Mouse (Mus musculus): ENCODE measurements at regions not wholly inside any gene's neighbourhood (a gene's known extent, or its start where the extent isn't known, plus 50 kb on each side); places are given as distances from the start of the nearest gene placed in this dataset.
"Not testable (repeated sequence)": the region's sequence is repeated elsewhere in the genome, so short reads cannot be mapped to it uniquely, and the experiment has no call there.

DNA sequence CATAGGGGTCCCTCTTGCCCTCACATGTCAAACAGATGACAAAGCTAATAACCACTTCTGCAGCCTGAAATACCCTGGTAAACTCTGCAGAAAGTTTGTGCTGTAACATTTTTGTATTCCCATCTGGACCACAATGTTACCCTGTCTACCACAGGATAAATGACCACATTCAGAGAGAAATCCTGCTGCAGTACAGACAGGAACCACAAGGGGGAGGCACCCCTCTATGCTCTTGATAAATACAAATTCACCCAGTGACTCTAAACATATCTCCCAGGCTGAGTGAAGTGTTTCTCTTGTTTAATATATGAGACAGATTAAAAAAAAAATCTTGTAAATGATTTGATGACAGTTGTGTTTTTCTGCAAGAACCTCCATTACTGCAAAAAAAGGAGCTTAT, 853.6 kb upstream of the Olfr1507 start:
- H3K27me3 ChIP-seq; H3K4me1 ChIP-seq; H3K36me3 ChIP-seq; H3K4me3 ChIP-seq; H3K9me3 ChIP-seq; ATAC-seq (ENCODE audit: low FRiP score, low read depth); H3K9ac ChIP-seq; H3K4me2 ChIP-seq (replicated peaks); H3K27ac ChIP-seq: not testable (repeated sequence)

DNA sequence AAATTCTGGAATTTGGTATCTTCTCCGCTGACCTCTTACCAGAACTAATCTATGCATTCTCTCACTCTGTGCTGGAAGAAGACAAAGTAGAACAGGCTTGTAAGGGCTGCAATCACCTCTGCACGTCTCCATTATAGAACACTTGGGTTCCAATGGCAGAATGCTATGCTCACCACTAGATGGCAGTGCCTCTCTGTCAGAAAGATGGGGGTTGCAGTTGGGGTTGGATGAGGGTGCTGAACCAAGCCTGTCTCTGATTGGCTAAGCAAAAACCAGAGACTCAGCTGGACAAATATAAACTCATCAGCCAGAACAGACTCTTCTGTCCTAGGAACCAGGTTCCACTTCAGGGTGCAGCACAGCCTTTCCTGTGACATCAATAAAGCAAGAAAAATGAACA, 850.0 kb upstream of the Olfr1507 start:
- H3K36me3 ChIP-seq; H3K9ac ChIP-seq; H3K27ac ChIP-seq; H3K4me2 ChIP-seq (replicated peaks); ATAC-seq (ENCODE audit: low FRiP score, low read depth); H3K4me3 ChIP-seq; H3K4me1 ChIP-seq; H3K27me3 ChIP-seq; H3K9me3 ChIP-seq: not testable (repeated sequence)
- WGBS, result 44% methylated on average over 2 of the region's 2 CpGs

DNA sequence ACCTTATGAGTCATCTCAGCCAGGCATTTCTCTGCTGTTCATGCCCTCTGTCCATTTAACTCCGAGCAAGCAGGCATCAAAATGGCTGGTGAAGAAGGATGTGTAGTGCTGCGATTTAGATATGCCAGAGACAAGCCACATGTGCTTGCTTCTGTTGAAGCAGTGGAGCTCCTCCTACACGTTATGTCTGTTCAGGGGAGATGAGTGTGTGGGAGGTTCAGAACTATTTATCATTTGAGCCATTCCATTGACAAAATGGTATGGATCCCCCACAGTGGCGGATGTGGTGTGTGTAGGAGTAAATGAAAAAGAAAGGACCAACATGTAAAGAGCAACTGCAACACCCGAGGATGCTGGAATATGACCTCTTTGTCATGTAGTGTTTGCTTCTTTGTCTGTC, 848.3 kb upstream of the Olfr1507 start:
- 75% methylated on average over 5 of the region's 5 CpGs for WGBS
- not testable (repeated sequence) for H3K27me3 ChIP-seq; H3K36me3 ChIP-seq; H3K4me2 ChIP-seq (replicated peaks); H3K9ac ChIP-seq; H3K9me3 ChIP-seq; H3K4me1 ChIP-seq; ATAC-seq (ENCODE audit: low FRiP score, low read depth); H3K27ac ChIP-seq; H3K4me3 ChIP-seq

DNA sequence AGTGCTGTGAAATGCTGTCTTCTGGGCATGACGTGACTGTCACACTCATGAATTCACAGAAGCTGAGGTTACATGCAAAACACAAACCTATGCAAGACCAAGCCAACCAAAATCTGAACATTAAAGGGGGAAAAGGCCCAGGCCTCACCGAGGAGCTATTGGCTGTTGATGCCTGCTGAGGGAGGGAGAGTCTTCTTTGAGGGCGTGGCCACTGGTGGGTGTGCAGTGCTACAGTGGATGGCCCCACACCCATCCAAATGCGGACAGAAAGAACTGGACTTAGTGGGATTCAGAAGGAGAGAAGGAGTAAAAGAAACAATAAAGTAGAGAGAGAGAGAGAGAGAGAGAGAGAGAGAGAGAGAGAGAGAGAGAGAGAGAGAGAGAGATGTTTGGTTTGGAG, 843.6 kb upstream of the Olfr1507 start:
- 60% methylated on average over 1 of the region's 4 CpGs for WGBS
- not testable (repeated sequence) for H3K4me2 ChIP-seq (replicated peaks); H3K4me3 ChIP-seq; H3K9me3 ChIP-seq; H3K27ac ChIP-seq; H3K9ac ChIP-seq; H3K4me1 ChIP-seq; H3K36me3 ChIP-seq; ATAC-seq (ENCODE audit: low FRiP score, low read depth); H3K27me3 ChIP-seq

DNA sequence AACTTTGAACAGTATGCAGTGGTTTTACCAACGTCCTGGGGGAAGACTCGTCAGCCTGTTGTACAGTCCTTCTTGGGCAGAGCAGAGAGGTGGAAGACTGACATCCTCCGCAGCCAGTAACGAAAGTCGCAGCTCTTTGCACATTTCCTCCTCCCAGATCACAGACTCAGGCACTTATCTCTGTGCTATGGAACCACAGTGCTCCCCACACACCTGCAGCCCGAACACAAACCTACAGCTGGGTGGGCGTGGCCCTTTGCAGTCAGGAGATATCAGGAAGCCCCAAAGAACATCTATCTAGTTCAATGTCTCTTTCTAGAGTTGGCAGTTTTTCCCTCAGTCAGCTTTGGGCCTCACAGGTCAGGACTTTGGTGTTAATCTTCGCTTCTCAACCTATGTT, 841.9 kb upstream of the Olfr1507 start:
- not testable (repeated sequence) for H3K27me3 ChIP-seq; ATAC-seq (ENCODE audit: low FRiP score, low read depth); H3K4me1 ChIP-seq; H3K36me3 ChIP-seq; H3K9me3 ChIP-seq; H3K27ac ChIP-seq; H3K9ac ChIP-seq; H3K4me3 ChIP-seq; H3K4me2 ChIP-seq (replicated peaks)
- 90% methylated on average over 3 of the region's 8 CpGs for WGBS

DNA sequence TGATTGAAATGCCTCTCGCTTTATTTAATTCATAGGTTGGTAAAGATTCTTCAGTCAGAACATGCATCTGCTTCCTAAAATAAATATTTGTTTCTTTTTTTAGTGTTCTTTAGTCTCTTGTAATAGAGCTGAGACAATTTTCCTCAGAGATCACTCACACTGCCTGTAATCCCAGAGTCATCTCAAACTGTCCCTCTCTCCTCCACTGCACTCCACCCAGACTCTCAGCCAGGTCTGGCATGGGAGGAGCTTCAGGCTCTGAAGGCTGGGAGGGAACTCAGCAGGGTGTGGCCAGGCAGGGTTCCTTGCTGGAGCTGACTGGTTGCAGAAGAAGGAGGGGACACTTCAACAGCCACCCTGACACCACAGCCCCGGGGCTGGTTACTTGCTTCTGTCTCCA, 841.2 kb upstream of the Olfr1507 start:
- H3K9me3 ChIP-seq; H3K4me3 ChIP-seq; H3K36me3 ChIP-seq; H3K4me1 ChIP-seq; H3K27ac ChIP-seq; H3K4me2 ChIP-seq (replicated peaks); H3K27me3 ChIP-seq; ATAC-seq (ENCODE audit: low FRiP score, low read depth); H3K9ac ChIP-seq: not testable (repeated sequence)
- 0% methylated on average over 1 of the region's 2 CpGs for WGBS

DNA sequence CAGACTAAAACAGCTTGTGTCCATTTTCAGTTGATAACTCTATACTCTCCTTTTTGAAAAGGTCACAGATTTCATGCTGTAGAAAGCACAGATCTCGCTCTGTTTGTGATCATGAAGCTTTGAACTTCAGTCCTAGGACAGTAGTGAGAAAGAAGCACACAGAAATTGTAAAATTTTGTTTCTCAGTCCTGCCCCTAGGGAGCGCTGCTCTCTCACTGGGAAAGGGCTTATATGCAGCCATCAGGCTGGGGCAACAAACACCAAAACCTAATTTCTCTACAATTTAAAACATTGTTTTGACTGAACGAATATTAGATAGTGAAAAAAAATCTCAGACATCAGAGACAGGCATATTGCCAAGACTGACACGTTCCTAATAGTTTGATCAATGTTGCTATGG, 838.9 kb upstream of the Olfr1507 start:
- H3K4me3 ChIP-seq; H3K4me2 ChIP-seq (replicated peaks); H3K4me1 ChIP-seq; H3K27ac ChIP-seq; H3K27me3 ChIP-seq; H3K9me3 ChIP-seq; H3K9ac ChIP-seq; H3K36me3 ChIP-seq; ATAC-seq (ENCODE audit: low FRiP score, low read depth): not testable (repeated sequence)
- no CpG with 5 or more reads among the region's 4 CpGs for WGBS

DNA sequence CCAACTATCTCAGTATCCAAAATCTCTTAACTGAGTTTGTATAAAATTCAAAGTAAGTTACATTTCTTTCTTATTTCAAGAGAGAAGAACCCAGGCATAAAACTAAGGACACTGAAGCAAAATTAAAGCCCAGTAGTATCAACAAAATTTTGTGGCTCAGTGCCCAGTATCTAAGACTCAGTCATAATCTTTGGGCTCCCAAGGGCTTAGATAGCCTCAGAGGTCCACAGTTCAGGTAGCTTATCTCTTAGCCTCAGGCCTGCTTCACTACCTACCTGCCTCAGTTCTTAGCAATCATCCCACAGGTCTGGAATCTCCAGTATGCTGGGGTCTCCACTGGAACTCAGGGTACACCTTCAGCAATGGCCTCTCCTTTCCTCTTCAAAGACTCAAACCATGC, 835.6 kb upstream of the Olfr1507 start:
- not testable (repeated sequence) for H3K9ac ChIP-seq; H3K27me3 ChIP-seq; H3K4me2 ChIP-seq (replicated peaks); H3K4me1 ChIP-seq; H3K27ac ChIP-seq; ATAC-seq (ENCODE audit: low FRiP score, low read depth); H3K9me3 ChIP-seq; H3K36me3 ChIP-seq; H3K4me3 ChIP-seq

DNA sequence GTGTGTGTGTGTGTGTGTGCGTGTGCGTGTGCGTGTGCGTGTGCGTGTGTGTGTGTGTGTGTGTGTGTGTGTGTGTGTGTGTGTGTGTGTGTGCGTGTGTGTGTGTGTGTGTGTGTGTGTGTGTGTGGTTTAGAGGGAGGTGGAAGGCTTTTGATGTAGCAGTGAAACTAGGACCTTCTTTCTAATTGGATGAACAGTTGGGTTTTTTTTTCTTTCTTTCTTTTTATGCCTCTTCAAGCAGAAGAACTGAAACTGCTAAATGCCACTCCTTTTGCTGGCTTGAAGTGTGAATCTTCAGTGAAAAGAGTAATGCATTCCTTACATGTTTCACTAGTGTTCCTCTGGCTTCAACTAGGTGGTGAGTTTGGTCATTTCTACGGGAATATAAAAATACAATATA, 828.8 kb upstream of the Olfr1507 start:
- not testable (repeated sequence) for H3K4me2 ChIP-seq (replicated peaks); H3K9ac ChIP-seq; H3K4me1 ChIP-seq; ATAC-seq (ENCODE audit: low FRiP score, low read depth); H3K9me3 ChIP-seq; H3K36me3 ChIP-seq; H3K27ac ChIP-seq; H3K4me3 ChIP-seq; H3K27me3 ChIP-seq
- no CpG with 5 or more reads among the region's 7 CpGs for WGBS

DNA sequence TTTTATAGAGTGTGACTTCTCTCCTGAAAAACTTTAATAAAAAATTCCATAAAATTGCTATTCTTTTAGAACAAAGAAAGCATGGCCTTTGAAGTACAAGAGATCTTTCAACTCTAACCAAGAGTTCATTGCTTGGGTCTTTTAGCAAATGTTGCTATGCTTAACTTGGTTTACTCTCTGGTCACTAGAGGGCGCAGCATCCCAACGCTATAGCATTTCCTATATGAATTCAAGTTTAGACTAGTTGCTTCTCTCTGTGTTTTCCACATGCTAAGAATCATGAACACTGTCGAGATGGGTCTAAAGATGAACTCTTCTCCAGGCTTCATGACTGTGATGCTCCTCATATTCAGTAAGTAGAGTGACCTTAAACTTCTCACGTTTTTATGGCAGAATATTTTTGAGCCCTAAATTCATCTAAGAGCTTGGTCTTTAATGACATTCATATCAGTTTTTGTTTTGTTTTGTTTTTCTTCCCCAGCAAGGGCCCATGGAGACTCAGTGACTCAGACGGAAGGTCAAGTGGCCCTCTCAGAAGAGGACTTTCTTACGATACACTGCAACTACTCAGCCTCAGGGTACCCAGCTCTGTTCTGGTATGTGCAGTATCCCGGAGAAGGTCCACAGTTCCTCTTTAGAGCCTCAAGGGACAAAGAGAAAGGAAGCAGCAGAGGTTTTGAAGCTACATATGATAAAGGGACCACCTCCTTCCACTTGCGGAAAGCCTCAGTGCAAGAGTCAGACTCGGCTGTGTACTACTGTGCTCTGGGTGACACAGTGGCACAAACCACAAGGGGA, 823.2 kb upstream of the Olfr1507 start:
- not testable (repeated sequence) for H3K27ac ChIP-seq; H3K9ac ChIP-seq; H3K27me3 ChIP-seq; ATAC-seq (ENCODE audit: low FRiP score, low read depth); H3K9me3 ChIP-seq; H3K4me2 ChIP-seq (replicated peaks); H3K4me3 ChIP-seq; H3K36me3 ChIP-seq; H3K4me1 ChIP-seq
- WGBS, result no CpG with 5 or more reads among the region's 9 CpGs

DNA sequence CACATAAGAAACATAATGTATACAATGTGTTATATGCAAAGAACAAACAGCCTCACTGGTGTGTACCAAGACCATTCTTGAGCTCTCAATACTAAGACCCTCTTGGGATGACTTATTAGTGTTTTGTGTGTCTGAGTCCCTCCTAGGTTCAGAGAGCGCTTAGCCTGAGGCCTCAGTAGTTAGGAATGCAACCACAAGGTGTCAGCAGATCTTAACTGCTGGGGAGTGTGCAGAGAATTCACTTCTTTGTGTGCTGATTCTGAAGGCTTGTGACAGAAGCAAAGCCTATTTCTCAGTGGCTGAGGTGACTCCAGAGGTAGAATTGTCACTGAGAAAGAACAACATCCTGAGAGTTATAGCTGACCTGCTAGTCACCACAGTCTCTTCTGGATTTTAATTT, 816.9 kb upstream of the Olfr1507 start:
- WGBS, result 35% methylated on average over 1 of the region's 1 CpGs
- not testable (repeated sequence) for ATAC-seq (ENCODE audit: low FRiP score, low read depth); H3K4me3 ChIP-seq; H3K4me2 ChIP-seq (replicated peaks); H3K9me3 ChIP-seq; H3K4me1 ChIP-seq; H3K9ac ChIP-seq; H3K36me3 ChIP-seq; H3K27me3 ChIP-seq; H3K27ac ChIP-seq

DNA sequence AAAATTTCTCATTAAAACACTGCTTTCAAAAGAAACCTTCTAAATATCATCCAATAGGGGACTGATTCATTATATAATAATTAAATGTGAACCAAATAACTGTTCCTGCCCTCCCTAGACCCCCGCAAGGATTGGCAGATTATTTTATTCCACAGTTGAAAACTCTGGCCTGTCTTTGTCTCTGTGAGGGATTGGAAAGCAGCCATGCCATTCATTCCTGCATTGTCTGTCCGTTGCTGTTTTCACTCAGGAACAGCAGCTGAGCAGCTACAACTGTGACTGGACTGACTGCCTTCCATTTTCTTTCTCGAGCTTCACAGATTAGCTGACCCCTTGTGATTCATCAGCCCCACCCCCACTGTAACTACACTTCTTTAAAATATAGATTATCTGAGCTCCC, 807.6 kb upstream of the Olfr1507 start:
- not testable (repeated sequence) for H3K4me1 ChIP-seq; ATAC-seq (ENCODE audit: low FRiP score, low read depth); H3K27me3 ChIP-seq; H3K9me3 ChIP-seq; H3K4me2 ChIP-seq (replicated peaks); H3K36me3 ChIP-seq; H3K9ac ChIP-seq; H3K27ac ChIP-seq; H3K4me3 ChIP-seq
- WGBS, result no CpG with 5 or more reads among the region's 3 CpGs

DNA sequence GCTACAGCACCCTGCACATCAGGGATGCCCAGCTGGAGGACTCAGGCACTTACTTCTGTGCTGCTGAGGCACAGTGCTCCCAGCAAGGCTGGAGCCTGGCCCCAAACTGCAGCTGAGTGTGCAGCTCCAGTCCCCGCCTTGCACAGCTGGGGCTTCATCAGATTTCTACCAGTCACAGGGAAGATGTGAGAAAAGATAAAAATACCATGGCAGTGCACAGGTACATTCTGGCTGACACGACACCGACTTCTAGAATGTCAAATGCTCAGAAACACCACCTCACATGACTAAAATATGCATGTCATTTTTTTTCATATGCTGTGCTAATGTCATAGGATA, 806.9 kb upstream of the Olfr1507 start:
- H3K9me3 ChIP-seq; H3K36me3 ChIP-seq; H3K27me3 ChIP-seq; H3K4me3 ChIP-seq; H3K27ac ChIP-seq; H3K9ac ChIP-seq; ATAC-seq (ENCODE audit: low FRiP score, low read depth); H3K4me2 ChIP-seq (replicated peaks); H3K4me1 ChIP-seq: not testable (repeated sequence)
- no CpG with 5 or more reads among the region's 3 CpGs for WGBS

Measured in limb, embryonic 13.5 days (tissue).